Comparison of ENCODE assay signal across 30 mouse cellular contexts in the genomic region with DNA sequence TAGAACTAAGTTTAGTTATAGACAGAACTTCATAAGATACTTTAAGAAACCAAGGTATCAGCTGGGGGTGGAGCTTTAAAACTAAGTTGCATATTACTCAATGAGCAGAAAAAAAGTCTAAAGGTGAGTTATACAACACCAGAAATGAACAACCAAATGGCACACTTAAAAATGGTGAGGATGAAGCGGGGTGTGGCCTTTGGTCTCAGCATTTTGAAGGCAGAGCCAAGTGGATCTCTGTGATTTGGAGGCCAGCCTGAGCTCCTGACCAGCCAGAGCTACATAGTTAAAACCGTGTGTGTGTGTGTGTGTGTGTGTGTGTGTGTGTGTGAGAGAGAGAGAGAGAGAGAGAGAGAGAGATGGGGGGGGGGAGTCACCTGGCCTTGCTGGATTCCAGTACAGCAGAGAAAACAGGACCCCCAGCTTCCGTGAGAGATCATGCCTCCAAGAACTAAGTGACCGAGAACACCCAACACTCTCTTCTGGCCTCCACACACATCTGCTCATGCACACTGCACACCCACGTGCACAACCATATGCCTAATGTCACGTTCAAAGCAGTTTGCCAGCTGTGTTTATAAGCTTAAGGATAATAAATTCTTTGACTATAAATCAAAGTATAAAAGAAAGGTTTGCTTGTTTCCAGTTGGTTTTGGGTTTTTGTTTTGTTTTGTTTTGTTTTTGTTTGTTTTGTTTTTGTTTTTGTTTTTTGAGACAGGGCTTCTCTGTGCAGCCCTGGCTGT. TPM values are rescaled to one million over a fixed set of nuclear protein-coding genes. Genes with fewer than 3 reads are reported as not detected.
A peak's percentile ranks its signal among the peaks of the same experiment; 100 is the strongest.
DNase-seq lines count a peak whose midpoint lies in the region; ATAC-seq and TF ChIP-seq lines count a peak whose summit lies in the region.
"Had no signal": no experiment of that assay in that cellular context is flagged by ENCODE, and none has a peak within 500 bp of the region (broad histone marks: within the 10 kb centered on the region; RNA-seq: fewer than 3 reads in every experiment).

No protein-coding gene starts in this region.

- no peak for TF ChIP-seq CTCF in heart, adult 2 months (IDR thresholded peaks at IDR 0.05)

- H3K9me3 ChIP-seq in kidney, embryonic 16.5 days (ENCODE audit: low read length) = no peaks in the 10 kb centered on the region
- H3K9me3 ChIP-seq: forebrain, embryonic 10.5 days; forebrain, embryonic 13.5 days; G1E; heart, embryonic 12.5 days; heart, embryonic 15.5 days; hindbrain, embryonic 10.5 days; hindbrain, embryonic 13.5 days had no signal

- no peaks in the 10 kb centered on the region for H3K4me1 ChIP-seq in heart, adult 2 months (ENCODE audit: control insufficient read depth, insufficient read depth, low read length)
- H3K4me1 ChIP-seq in kidney, embryonic 16.5 days (ENCODE audit: insufficient read depth, low read length) = no peaks in the 10 kb centered on the region

- intact Hi-C loops in heart, adult 2 months (cut with DNase I) = no loop called here

- H3K27me3 ChIP-seq in heart, adult 2 months (ENCODE audit: control insufficient read depth, insufficient read depth, low read length) = no peaks in the 10 kb centered on the region
- H3K27me3 ChIP-seq in kidney, embryonic 16.5 days (ENCODE audit: insufficient read depth, low read length) = no peaks in the 10 kb centered on the region
- H3K27me3 ChIP-seq: forebrain, embryonic 13.5 days; heart, embryonic 12.5 days; heart, embryonic 15.5 days; hindbrain, embryonic 13.5 days; Patski had no signal

- WGBS in heart, adult 2 months = 75% methylated on average over 6 of the region's 6 CpGs
- 49% methylated on average over 6 of the region's 6 CpGs for WGBS in kidney, embryonic 16.5 days

- TF ChIP-seq POLR2A in heart, adult 2 months (IDR thresholded peaks at IDR 0.05; ENCODE audit: insufficient read depth, low read depth, low read length) = no peak

- no peaks in the 10 kb centered on the region for H3K79me2 ChIP-seq in heart, adult 2 months (replicated peaks; ENCODE audit: control insufficient read depth, insufficient read depth, low read length)

- no peak for ATAC-seq in kidney, embryonic 16.5 days (ENCODE audit: low FRiP score, low TSS enrichment)
- ATAC-seq: forebrain, embryonic 13.5 days; forebrain, embryonic 16.5 days; Patski had no signal

- no peaks in the 10 kb centered on the region for H3K36me3 ChIP-seq in heart, adult 2 months (ENCODE audit: control insufficient read depth, insufficient read depth, low read length)
- H3K36me3 ChIP-seq in kidney, embryonic 16.5 days (ENCODE audit: insufficient read depth, low read length) = no peaks in the 10 kb centered on the region; the same call in 1 of the 2 replicates
- H3K36me3 ChIP-seq: hindbrain, embryonic 13.5 days had no signal

- no peak overlapping the region for H3K27ac ChIP-seq in heart, adult 2 months
- H3K27ac ChIP-seq in kidney, embryonic 16.5 days (ENCODE audit: low read length) = no peak overlapping the region
- H3K27ac ChIP-seq: forebrain, embryonic 10.5 days; forebrain, embryonic 13.5 days; heart, embryonic 15.5 days; hindbrain, embryonic 10.5 days; hindbrain, embryonic 13.5 days had no signal

- DNase-seq in heart, adult 11 months = peak; percentile 48
- no peak for DNase-seq in heart, adult 2 months
- DNase-seq in kidney, adult 8-10 months = peak; percentile 39 to 58
- DNase-seq in kidney, adult 18-20 months = no peak
- peak; percentile 56 to 62 for DNase-seq in kidney, postnatal 36 days
- DNase-seq in thymus, postnatal 14 days = no peak
- DNase-seq: adrenal gland, postnatal 10 days; adrenal gland, postnatal 36 days; cerebellum, adult 18-20 months; cerebellum, adult 9-10 months; cerebellum, postnatal 14 days; gastrocnemius, postnatal 10 days; gastrocnemius, postnatal 36 days; heart, postnatal 10 days; heart, postnatal 36 days had no signal

- H3K4me3 ChIP-seq in heart, adult 2 months = no peak overlapping the region
- no peak overlapping the region for H3K4me3 ChIP-seq in kidney, embryonic 16.5 days (ENCODE audit: low read length)
- H3K4me3 ChIP-seq: forebrain, embryonic 10.5 days; forebrain, embryonic 13.5 days; heart, embryonic 12.5 days; heart, embryonic 15.5 days; hindbrain, embryonic 10.5 days; hindbrain, embryonic 13.5 days had no signal

- H3K9ac ChIP-seq in heart, adult 2 months (ENCODE audit: low read depth, low read length) = no peak overlapping the region
- H3K9ac ChIP-seq in kidney, embryonic 16.5 days (replicated peaks; ENCODE audit: low read length) = no peak overlapping the region
- H3K9ac ChIP-seq: forebrain, embryonic 13.5 days; heart, embryonic 12.5 days; heart, embryonic 15.5 days; hindbrain, embryonic 13.5 days had no signal

- no peak overlapping the region for H3K4me2 ChIP-seq in kidney, embryonic 16.5 days (replicated peaks; ENCODE audit: low read depth, low read length)
- H3K4me2 ChIP-seq: forebrain, embryonic 13.5 days; heart, embryonic 12.5 days; heart, embryonic 15.5 days; hindbrain, embryonic 13.5 days had no signal

- TF ChIP-seq EP300 in heart, adult 2 months (IDR thresholded peaks at IDR 0.05; ENCODE audit: insufficient read depth, low read depth, low read length) = no peak

RNA-seq across cellular contexts. Expression of gene Il10, which starts 28.6 kb away (rescaled TPM):
- total RNA-seq in heart, adult 2 months (2021) = not detected
- polyA plus RNA-seq in heart, adult 2 months (2012; rRNA removed) = not detected in 2 replicates
- not detected in 2 replicates for polyA plus RNA-seq in kidney, embryonic 16.5 days (2015; fragmentation: Nextera tagmentation; extraction: Ambion mirVana)
- total RNA-seq: adrenal gland, adult 18-20 months; adrenal gland, postnatal 10 days; adrenal gland, postnatal 36 days; G1E; gastrocnemius, adult 18-20 months; gastrocnemius, postnatal 10 days; gastrocnemius, postnatal 36 days; granulocyte monocyte progenitor cell, adult 5-6 weeks; heart, postnatal 10 days; heart, postnatal 36 days had no signal
- polyA plus RNA-seq: embryonic facial prominence, embryonic 11.5 days; embryonic facial prominence, embryonic 14.5 days; forebrain, embryonic 10.5 days; forebrain, embryonic 13.5 days; G1E; heart, embryonic 12.5 days; heart, embryonic 15.5 days; hindbrain, embryonic 10.5 days; hindbrain, embryonic 13.5 days had no signal

RNA-seq across cellular contexts. Expression of gene Mapkapk2, which starts 49.3 kb away (rescaled TPM):
- total RNA-seq in heart, adult 2 months (2021) = 100 to 1,000 TPM; 283 to 363 TPM
- 196 and 305 TPM in 2 replicates for polyA plus RNA-seq in heart, adult 2 months (2012; rRNA removed)
- 26.5 and 43.9 TPM in 2 replicates for polyA plus RNA-seq in kidney, embryonic 16.5 days (2015; fragmentation: Nextera tagmentation; extraction: Ambion mirVana)

Comparison
In these comparisons a context has a peak if more than half of its experiments do, and no peak if none do; other contexts are left out.
1. DNase-seq: peak in heart, adult 11 months (single experiment), kidney, adult 8-10 months (2 of 2) and kidney, postnatal 36 days (2 of 2); none in heart, adult 2 months (0 of 2), kidney, adult 18-20 months (single experiment) and thymus, postnatal 14 days (single experiment).